Mouse (Mus musculus): ENCODE data around the gene Tmem185b.

DNA sequence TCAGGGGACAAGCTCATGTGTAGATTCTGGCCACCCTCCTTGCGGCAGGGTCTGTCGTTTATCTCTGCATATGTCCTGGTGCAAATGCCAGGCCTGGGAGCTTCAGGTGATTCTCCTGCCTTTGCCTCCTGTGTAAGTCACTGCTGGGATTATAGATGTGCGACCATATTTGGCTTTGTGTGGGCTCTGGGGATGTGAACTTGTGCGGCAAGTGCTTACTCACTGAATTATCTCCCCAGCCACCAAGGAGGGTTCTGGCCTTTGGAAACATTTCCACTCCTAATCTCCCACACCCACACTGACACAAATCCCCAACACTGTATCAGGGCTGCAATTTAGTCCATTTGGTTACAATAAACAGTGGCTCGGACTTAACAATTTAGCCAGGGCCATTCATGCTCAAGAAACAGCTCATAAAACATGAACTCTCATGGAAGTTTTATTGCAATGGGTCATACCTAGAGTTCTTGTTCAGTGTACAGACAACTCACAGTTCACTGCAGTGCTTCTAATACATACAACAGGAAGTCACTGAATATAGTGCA, 18.7 kb downstream of the Tmem185b start:
- TF ChIP-seq GATA1 (IDR thresholded peaks at IDR 0.05; ENCODE audit: borderline replicate concordance, low read length) (no peak), CTCF (IDR thresholded peaks at IDR 0.05; ENCODE audit: low read depth, low read length) (no peak), POLR2AphosphoS5 (IDR thresholded peaks at IDR 0.05; ENCODE audit: insufficient replicate concordance, low read depth, low read length) (no peak), TAL1 (conservative IDR thresholded peaks at IDR 0.05; ENCODE audit: low read depth, low read length) (no peak)

Data from G1E (cell line).